Mouse (Mus musculus) neural tube, embryonic 15.5 days (tissue): ENCODE measurements around the gene Myo3b. TPM values are rescaled to one million over a fixed set of nuclear protein-coding genes. Genes with fewer than 3 reads are reported as not detected.

ENCODE experiments used
- ATAC-seq: fragments of 200-750 bp; cut with Nextera tagmentation; 2 replicates; pipeline ENCODE4 v1.8.0; 2017; ENCODE audit warnings: mild to moderate bottlenecking, moderate TSS enrichment, moderate library complexity; ENCODE audit not compliant: low FRiP score
- H3K27ac ChIP-seq: fragments of 300-500 bp; sonication (generic); replicated peaks from 2 replicates; pipeline ENCODE4 v1.5.1; 2015; ENCODE audit warnings: mild to moderate bottlenecking, inconsistent platforms
- H3K27me3 ChIP-seq: fragments of 300-500 bp; sonication (generic); replicated peaks from 2 replicates; pipeline ENCODE4 v1.6.1; 2015; ENCODE audit warnings: inconsistent platforms
- H3K36me3 ChIP-seq: fragments of 300-500 bp; sonication (generic); 2 replicates; pipeline ENCODE4 v1.6.1; 2015; ENCODE audit warnings: inconsistent platforms
- H3K4me1 ChIP-seq: fragments of 300-500 bp; sonication (generic); 2 replicates; pipeline ENCODE4 v1.6.1; 2015; ENCODE audit warnings: inconsistent platforms
- H3K4me2 ChIP-seq: fragments of 300-500 bp; sonication (generic); 2 replicates; pipeline ENCODE4 v1.6.1; 2015; ENCODE audit warnings: inconsistent platforms, mild to moderate bottlenecking, moderate library complexity
- H3K4me3 ChIP-seq: fragments of 300-500 bp; sonication (generic); replicated peaks from 2 replicates; pipeline ENCODE4 v1.5.1; 2015; ENCODE audit warnings: mild to moderate bottlenecking, inconsistent platforms
- H3K9ac ChIP-seq: fragments of 300-500 bp; sonication (generic); replicated peaks from 2 replicates; pipeline ENCODE4 v1.6.1; 2015; ENCODE audit warnings: mild to moderate bottlenecking, inconsistent platforms
- H3K9me3 ChIP-seq: fragments of 300-500 bp; sonication (generic); replicated peaks from 2 replicates; pipeline ENCODE4 v1.6.1; 2016; ENCODE audit warnings: inconsistent platforms
- WGBS: fragments of 180-500 bp; shearing (Covaris S2); methylation state at CpG from one replicate; pipeline ENCODE4 v1.1.7; 2015; ENCODE audit warnings: mixed read lengths; 5-methylcytosine and 5-hydroxymethylcytosine counted together
- polyA plus RNA-seq: library from polyadenylated mRNA; unstranded; fragments of >200 nt; fragmentation: Nextera tagmentation; extraction: Ambion mirVana; gene quantifications from 2 replicates; pipeline ENCODE4 v1.2.1, GENCODE M21; 2015

Gene Myo3b
- polyA plus RNA-seq, 1 experiment from 2014 or later = 0.19 TPM

DNA sequence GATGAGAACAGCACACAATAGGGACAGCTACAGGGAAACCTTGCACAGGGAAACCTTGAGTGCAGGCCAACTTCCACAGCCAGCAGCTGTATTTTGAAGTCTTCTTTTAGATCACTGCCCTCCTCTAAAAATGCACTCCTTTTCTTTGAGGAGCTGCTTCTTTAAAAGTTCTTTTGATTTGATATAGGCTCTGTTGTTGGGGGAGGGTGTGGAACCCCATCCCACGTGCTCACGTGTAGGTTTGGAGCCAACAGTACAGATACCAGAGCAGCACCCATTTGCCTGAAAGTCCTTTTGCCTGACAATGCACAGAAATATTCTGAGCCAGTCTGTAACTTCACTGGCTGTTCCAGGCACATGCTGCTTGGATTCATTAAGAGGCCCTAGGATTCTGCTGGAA, 7.5 kb upstream of the Myo3b start:
- H3K9me3 ChIP-seq = peaks cover 7% of the 10 kb centered on the region; the same call in 1 of the 2 replicates
- no peak for ATAC-seq
- WGBS = 86% methylated on average over 2 of the region's 2 CpGs
- no peaks in the 10 kb centered on the region for H3K36me3 ChIP-seq
- H3K9ac ChIP-seq = no peak overlapping the region
- H3K4me3 ChIP-seq = no peak overlapping the region
- H3K4me1 ChIP-seq = peaks cover 7% of the 10 kb centered on the region; the same call in 1 of the 2 replicates
- no peak overlapping the region for H3K27ac ChIP-seq
- no peaks in the 10 kb centered on the region for H3K27me3 ChIP-seq
- H3K4me2 ChIP-seq = no peak overlapping the region

DNA sequence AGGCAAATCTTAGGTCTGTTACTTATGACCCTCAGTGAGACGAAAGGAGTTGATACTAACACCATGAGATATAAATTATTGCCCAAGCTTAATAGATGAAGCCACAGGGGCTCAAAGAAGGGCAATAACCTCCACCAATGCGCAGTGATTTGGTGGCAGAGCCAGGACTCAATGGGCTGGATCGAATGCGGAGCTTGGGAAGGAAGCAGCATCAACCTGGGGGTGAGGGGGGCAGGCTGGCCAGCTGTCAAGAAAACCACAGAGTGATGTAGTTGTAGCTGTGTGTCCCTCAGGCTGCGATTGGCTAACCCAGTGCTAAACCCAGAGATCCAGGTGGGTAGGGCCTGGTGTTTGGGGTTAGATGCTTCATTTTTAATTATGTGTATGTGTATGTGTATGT, 4.0 kb upstream of the Myo3b start:
- Histone ChIP-seq H3K27ac (0 out of 2 replicates have a peak overlapping the region, but pooled peaks have one; percentile 33), H3K9me3 (no peaks in the 10 kb centered on the region), H3K4me1 (peaks cover 14% of the 10 kb centered on the region), H3K9ac (no peak overlapping the region), H3K27me3 (no peaks in the 10 kb centered on the region), H3K4me3 (no peak overlapping the region), H3K4me2 (no peak overlapping the region), H3K36me3 (no peaks in the 10 kb centered on the region)
- no peak for ATAC-seq
- WGBS = 30% methylated on average over 5 of the region's 5 CpGs

DNA sequence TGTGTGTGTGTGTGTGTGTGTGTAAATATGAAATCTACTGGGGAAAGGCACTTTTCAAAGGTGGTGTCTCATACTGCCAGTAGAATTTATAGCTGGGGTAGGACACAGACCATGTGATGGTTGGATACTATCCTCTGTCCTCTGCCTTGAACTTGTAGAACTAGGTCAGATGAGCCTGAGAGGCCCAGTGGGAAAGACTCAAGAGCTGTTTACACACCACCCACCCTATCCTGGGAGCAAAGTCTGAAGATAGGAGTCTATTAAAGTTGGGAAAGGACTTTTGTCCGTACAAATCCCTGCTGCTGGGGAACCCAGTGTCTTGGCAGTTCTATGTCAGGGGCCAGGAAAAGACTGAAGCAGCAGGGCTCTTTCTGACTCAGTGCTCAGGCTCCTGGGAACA, 3.6 kb upstream of the Myo3b start:
- H3K4me2 ChIP-seq = no peak overlapping the region
- peaks cover 14% of the 10 kb centered on the region for H3K4me1 ChIP-seq
- WGBS = 61% methylated on average over 1 of the region's 1 CpGs
- no peak overlapping the region for H3K4me3 ChIP-seq
- ATAC-seq = no peak
- H3K27ac ChIP-seq = peak overlapping the region; percentile 20; the same call in 1 of the 2 replicates
- no peaks in the 10 kb centered on the region for H3K27me3 ChIP-seq
- H3K9ac ChIP-seq = no peak overlapping the region
- no peaks in the 10 kb centered on the region for H3K36me3 ChIP-seq
- no peaks in the 10 kb centered on the region for H3K9me3 ChIP-seq

DNA sequence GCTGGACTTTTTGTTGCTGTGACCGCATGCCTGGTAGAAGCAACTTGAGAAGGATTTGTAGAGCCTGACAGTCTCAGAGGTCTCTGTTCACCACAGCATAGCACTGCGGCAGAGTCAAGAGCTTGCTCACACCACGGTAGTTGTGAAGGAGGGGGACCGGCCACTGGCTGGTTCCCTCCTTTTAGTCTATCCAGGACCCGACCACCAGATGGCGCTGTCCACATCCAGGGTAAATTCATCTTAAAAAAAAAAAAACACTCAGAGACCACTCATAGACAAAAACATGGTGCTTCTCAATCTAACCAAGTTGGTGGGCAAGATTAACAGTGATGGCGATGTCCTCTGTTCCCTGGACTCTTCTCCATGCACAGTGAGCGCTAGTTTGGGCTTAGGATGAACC, 1.7 kb upstream of the Myo3b start:
- no peaks in the 10 kb centered on the region for H3K27me3 ChIP-seq
- no peak overlapping the region for H3K27ac ChIP-seq
- H3K9me3 ChIP-seq = no peaks in the 10 kb centered on the region
- no peak for ATAC-seq
- no peak overlapping the region for H3K9ac ChIP-seq
- H3K4me3 ChIP-seq = no peak overlapping the region
- H3K36me3 ChIP-seq = no peaks in the 10 kb centered on the region
- 78% methylated on average over 8 of the region's 8 CpGs for WGBS
- no peak overlapping the region for H3K4me2 ChIP-seq
- H3K4me1 ChIP-seq = peaks cover 14% of the 10 kb centered on the region

DNA sequence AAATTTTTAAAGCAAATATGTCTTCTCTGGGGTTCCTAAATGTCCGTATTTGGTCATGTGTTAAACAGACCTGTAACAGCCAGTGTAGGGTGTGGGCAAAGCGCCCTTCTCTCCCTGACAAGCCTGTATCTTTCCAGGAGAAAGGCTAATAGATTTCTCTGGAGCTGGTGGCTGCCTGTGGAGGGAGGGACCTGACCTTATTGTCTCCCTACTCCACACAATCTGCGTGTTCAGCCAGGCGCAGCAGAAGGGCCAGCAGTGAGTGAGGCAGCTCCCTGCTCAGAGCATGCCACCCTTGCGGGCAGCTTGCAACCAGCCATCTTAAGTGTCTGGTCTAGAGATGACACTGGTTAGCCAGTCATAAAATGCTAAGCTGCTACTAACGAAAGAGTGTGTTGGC, 5.5 kb downstream of the Myo3b start:
- H3K9me3 ChIP-seq = no peaks in the 10 kb centered on the region
- H3K36me3 ChIP-seq = no peaks in the 10 kb centered on the region
- no peak overlapping the region for H3K27ac ChIP-seq
- H3K4me1 ChIP-seq = 0 out of 2 replicates have a peak, but pooled peaks cover 5% of the 10 kb centered on the region
- H3K4me2 ChIP-seq = no peak overlapping the region
- H3K9ac ChIP-seq = no peak overlapping the region
- 35% methylated on average over 6 of the region's 6 CpGs for WGBS
- H3K4me3 ChIP-seq = no peak overlapping the region
- H3K27me3 ChIP-seq = no peaks in the 10 kb centered on the region
- ATAC-seq = no peak

DNA sequence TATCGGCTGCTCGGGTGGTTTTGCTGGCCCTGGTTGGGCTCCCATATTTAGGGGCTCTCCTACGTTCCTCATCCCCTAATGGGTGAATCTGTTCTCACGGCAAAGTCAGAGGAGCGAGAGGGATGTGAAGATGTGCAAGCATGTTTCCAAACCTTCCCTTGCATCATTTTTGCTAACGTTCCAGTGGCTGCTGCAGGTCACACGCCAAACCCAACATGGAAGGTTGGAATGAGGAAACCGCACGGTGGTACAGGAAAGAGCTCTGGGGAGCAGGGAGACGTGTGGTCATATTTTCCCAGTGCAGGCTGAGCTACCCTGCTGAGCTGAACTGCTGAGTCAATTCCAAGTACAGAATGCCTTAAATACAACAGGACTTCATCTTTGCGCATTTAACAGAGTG, 8.9 kb downstream of the Myo3b start:
- no peak for ATAC-seq
- no peaks in the 10 kb centered on the region for H3K9me3 ChIP-seq
- H3K4me3 ChIP-seq = no peak overlapping the region
- no peaks in the 10 kb centered on the region for H3K36me3 ChIP-seq
- H3K9ac ChIP-seq = no peak overlapping the region
- 85% methylated on average over 11 of the region's 11 CpGs for WGBS
- no peaks in the 10 kb centered on the region for H3K27me3 ChIP-seq
- H3K4me1 ChIP-seq = 0 out of 2 replicates have a peak, but pooled peaks cover 5% of the 10 kb centered on the region
- H3K27ac ChIP-seq = no peak overlapping the region
- H3K4me2 ChIP-seq = no peak overlapping the region

DNA sequence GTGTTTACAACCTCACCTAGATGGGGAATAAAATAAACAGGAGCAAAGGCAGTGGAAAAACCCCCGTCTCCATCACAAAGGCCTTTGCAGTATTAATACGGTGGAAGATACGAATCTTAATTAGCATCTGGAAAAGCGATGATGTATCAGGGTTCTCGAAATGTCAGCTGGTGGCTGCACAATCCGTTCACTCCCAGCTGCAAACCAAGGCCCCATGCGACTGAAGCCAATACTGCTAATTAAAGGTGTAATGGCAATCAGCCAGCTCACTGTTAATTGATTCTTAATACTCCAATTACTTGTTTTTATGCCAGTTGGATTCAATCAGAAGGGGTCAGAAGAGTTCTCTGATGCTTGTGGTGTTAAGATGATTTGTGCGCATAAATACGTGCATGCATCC, 14.9 kb downstream of the Myo3b start:
- no peak overlapping the region for H3K4me2 ChIP-seq
- 38% methylated on average over 9 of the region's 9 CpGs for WGBS
- ATAC-seq = no peak
- H3K4me1 ChIP-seq = peaks cover 5% of the 10 kb centered on the region
- no peak overlapping the region for H3K9ac ChIP-seq
- H3K9me3 ChIP-seq = no peaks in the 10 kb centered on the region
- H3K27me3 ChIP-seq = no peaks in the 10 kb centered on the region
- H3K36me3 ChIP-seq = no peaks in the 10 kb centered on the region
- H3K27ac ChIP-seq = peak overlapping the region; percentile 24; the same call in 1 of the 2 replicates
- no peak overlapping the region for H3K4me3 ChIP-seq

DNA sequence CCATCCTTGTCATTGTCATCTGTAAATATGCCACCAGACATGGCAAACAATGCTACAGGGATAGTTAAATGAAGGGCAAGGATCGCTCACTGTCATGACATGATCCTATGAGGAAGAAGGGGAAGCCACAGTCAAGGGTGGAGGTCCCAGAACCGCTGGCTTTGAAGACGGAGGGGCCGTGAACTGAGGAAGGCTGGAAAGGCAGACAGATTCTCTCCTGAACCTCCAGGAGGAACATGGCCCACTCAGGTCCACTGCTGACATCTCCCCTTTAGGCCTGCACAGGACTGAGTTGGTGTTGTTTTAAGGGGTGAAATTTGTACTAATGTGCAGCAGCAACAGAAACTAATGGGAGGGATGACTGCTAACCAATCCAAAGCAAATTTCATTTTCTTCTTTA, 19.3 kb downstream of the Myo3b start:
- no peaks in the 10 kb centered on the region for H3K9me3 ChIP-seq
- H3K27me3 ChIP-seq = no peaks in the 10 kb centered on the region
- H3K4me1 ChIP-seq = peaks cover 18% of the 10 kb centered on the region
- no peak for ATAC-seq
- H3K4me2 ChIP-seq = no peak overlapping the region
- H3K9ac ChIP-seq = no peak overlapping the region
- no peak overlapping the region for H3K27ac ChIP-seq
- no peaks in the 10 kb centered on the region for H3K36me3 ChIP-seq
- H3K4me3 ChIP-seq = no peak overlapping the region
- WGBS = 95% methylated on average over 4 of the region's 4 CpGs

DNA sequence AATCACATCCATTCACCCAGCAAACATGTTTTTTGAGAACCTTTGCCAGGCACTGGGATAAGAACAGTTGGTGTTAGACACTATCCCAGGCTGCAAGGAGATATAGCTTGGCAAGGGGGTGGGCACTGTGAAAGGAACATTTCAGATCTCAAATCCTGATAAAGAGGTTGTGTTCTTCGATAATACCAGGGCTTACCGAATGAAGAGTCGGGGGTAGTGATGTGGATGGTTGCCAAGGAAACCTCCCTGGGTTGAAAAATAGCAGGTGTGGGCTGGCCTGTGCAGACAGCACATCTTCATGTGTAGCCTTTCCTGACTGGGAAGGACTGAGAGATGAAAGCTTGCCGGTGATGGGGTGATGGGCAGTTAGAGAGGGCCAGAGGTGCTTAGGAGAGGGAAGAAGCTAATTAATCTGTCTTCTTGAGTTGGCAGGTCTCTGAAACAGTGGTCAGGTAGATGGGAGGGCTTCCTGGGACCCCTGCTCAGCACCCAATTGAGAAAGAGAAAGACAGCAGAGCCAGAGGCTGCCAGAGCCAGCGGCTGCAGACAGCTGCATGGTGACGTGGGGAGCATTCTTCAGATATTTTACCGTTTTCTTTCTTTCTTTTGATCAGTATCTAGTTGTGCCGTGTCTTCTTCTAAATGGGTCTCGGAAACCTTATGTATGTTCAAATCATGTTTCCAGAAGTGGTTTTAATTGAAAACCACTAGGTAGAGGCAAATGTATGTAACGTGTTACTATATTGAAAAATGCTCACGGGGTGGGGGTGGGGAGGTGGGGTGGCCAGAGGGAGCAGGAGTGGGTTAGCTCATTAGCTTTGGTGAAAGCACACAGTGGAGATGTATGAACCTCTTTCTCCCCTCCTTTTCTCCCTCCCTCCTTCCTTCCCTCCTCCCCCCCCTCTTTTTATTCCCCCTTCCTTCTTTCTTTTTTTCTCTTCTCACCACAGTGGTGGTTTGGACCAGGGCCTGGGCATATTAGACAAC, 21.7 kb downstream of the Myo3b start:
- 52% methylated on average over 11 of the region's 11 CpGs for WGBS
- H3K4me3 ChIP-seq = no peak overlapping the region
- H3K36me3 ChIP-seq = no peaks in the 10 kb centered on the region
- H3K4me1 ChIP-seq = peaks cover 13% of the 10 kb centered on the region
- H3K9ac ChIP-seq = no peak overlapping the region
- ATAC-seq = peak; percentile 45; the same call in 1 of the 2 replicates
- no peaks in the 10 kb centered on the region for H3K27me3 ChIP-seq
- no peak overlapping the region for H3K4me2 ChIP-seq
- no peaks in the 10 kb centered on the region for H3K9me3 ChIP-seq
- H3K27ac ChIP-seq = peak overlapping the region; percentile 60

DNA sequence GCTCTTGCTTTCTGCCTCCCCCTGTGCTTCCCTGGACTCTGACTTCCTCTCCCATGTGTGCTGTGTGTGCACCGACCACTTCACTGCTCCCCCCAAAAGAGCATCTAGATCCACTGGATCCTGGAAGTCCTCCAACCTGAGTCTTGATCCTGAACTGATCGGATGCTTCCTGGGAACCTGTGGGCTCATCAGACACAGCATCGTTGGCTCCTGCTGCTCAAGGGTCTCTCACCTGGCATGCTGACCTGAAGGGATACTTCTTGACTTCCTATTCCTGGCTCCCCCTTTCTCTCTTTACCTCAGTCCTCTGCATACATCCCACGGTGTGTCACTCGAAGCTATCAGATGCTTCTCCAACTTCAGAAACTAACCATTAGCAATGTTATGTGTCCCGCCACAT, 26.2 kb downstream of the Myo3b start:
- Histone ChIP-seq H3K27me3 (no peaks in the 10 kb centered on the region), H3K4me2 (no peak overlapping the region), H3K36me3 (no peaks in the 10 kb centered on the region), H3K4me1 (peaks cover 17% of the 10 kb centered on the region), H3K27ac (no peak overlapping the region), H3K4me3 (no peak overlapping the region), H3K9ac (no peak overlapping the region), H3K9me3 (no peaks in the 10 kb centered on the region)
- WGBS = 86% methylated on average over 6 of the region's 6 CpGs
- no peak for ATAC-seq

DNA sequence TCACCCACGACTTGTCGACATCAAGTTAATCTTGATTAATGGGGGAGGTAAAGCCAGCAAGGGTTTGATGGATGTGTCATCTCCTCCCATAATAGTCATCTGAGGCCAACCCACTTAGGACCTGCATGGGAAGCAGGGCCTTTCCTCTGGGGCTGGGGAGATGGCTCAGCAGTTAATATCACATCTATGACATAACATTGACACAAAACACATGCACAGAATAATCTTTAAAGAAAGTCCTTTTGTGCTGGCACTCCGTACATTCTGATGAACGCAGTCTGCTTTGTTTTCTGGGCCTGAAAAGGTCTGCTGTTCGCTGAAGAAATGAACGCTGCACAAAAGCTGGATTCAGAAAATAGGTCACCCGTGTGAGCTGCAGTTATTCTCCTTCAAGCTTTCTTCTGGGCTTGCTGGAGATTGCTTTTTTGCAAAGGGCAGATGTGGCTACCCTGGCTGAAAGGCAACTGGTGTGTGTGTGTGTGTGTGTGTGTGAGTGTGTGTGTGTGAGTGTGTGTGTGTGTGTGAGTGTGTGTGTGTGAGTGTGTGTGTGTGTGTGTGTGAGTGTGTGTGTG, 26.9 kb downstream of the Myo3b start:
- Histone ChIP-seq H3K4me2 (no peak overlapping the region), H3K27me3 (no peaks in the 10 kb centered on the region), H3K36me3 (no peaks in the 10 kb centered on the region), H3K9ac (no peak overlapping the region), H3K4me3 (no peak overlapping the region), H3K9me3 (no peaks in the 10 kb centered on the region), H3K4me1 (peaks cover 10% of the 10 kb centered on the region), H3K27ac (no peak overlapping the region; the same call in 1 of the 2 replicates)
- no peak for ATAC-seq
- 36% methylated on average over 7 of the region's 7 CpGs for WGBS
